Mouse (Mus musculus): ENCODE results near the gene E2f8. TPM values are rescaled to one million over a fixed set of nuclear protein-coding genes. Genes with fewer than 3 reads are reported as not detected.

Gene E2f8
- polyA plus RNA-seq, 1 experiment, result 4.8 TPM

DNA sequence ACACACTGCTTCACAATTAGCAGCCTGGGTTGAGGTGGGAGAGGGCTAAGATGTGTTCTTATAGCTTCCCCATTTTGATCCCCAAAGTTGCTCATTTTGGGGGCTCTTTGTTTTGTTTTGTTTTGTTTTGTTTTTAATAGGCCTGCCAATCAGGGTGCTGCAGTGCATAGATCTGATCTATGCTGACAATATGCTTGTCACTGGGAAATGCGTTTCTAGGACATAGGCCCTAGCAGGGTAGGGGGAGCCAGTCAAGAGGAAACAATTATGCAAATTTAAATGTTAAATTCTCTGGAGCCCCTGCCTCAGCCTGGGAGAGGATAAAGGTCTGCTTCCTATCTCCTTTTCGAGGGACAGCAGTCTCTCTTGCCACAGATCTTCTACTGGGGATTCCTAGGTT lies 21.1 kb upstream of the E2f8 start:
- Histone ChIP-seq H3K36me3 (ENCODE audit: control insufficient read depth, insufficient read depth, low read length) (no peaks in the 10 kb centered on the region), H3K27me3 (ENCODE audit: control insufficient read depth, insufficient read depth, low read length) (no peaks in the 10 kb centered on the region), H3K4me1 (ENCODE audit: control insufficient read depth, insufficient read depth, insufficient read length, low read length) (no peaks in the 10 kb centered on the region; the same call in 1 of the 2 replicates), H3K4me3 (ENCODE audit: low read depth, low read length) (no peak overlapping the region), H3K27ac (ENCODE audit: insufficient read depth, low read depth, low read length) (no peak overlapping the region)
- 62% methylated on average over 2 of the region's 2 CpGs for WGBS
- TF ChIP-seq POLR2A (IDR thresholded peaks at IDR 0.05; ENCODE audit: low read depth, low read length) (no peak), CTCF (IDR thresholded peaks at IDR 0.05; ENCODE audit: extremely low read depth, insufficient read length, insufficient replicate concordance, low read depth, low read length) (no peak)

DNA sequence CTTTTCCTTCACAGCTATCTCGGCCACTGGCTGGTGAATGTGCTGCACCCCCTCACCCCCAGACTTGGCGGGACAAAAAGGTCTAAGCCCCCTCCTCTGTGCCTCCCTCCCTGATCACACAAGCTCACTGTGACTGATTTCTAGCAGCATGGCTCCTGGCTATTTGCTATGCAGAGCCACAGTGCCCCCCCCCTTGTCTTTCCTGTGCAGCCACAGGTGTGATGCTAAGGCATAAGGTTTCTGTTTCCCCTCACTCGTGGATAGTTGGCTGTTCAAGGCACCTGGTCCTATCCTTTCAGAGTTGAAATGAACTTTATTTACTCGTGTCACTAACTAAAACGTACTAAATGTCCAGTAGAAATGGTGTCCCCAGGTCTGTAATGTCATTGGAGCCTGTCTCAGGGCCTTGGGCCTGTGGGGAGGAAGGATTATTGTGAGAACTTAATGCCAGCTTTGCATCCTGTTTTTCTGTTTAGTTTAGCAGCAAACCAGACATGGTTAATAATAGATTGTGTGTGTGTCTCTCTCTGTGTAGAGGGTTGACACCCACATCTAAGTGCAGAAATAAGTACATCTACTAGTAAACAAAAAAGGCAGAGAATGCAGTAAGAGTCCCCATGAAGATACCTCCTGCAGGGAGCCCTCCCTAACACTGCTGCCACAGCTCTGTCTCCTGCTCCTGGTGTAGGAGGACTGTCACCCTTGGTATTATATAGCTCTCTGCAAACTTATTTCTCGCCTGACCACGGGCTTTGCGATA lies 19.2 kb upstream of the E2f8 start:
- TF ChIP-seq POLR2A (IDR thresholded peaks at IDR 0.05; ENCODE audit: low read depth, low read length) (no peak), CTCF (IDR thresholded peaks at IDR 0.05; ENCODE audit: extremely low read depth, insufficient read length, insufficient replicate concordance, low read depth, low read length) (no peak)
- H3K36me3 ChIP-seq (ENCODE audit: control insufficient read depth, insufficient read depth, low read length), result no peaks in the 10 kb centered on the region
- 67% methylated on average over 8 of the region's 8 CpGs for WGBS

GRCm38 (mm10) chr7:48898416-48898815 lies 17.0 kb upstream of the E2f8 start:
- H3K4me3 ChIP-seq (ENCODE audit: low read depth, low read length), result no peak overlapping the region
- H3K27ac ChIP-seq (ENCODE audit: insufficient read depth, low read depth, low read length), result no peak overlapping the region
- no peaks in the 10 kb centered on the region for H3K27me3 ChIP-seq (ENCODE audit: control insufficient read depth, insufficient read depth, low read length)
- TF ChIP-seq CTCF (IDR thresholded peaks at IDR 0.05; ENCODE audit: extremely low read depth, insufficient read length, insufficient replicate concordance, low read depth, low read length) (no peak), POLR2A (IDR thresholded peaks at IDR 0.05; ENCODE audit: low read depth, low read length) (no peak)
- no peaks in the 10 kb centered on the region; the same call in 1 of the 2 replicates for H3K4me1 ChIP-seq (ENCODE audit: control insufficient read depth, insufficient read depth, insufficient read length, low read length)
- no peaks in the 10 kb centered on the region for H3K36me3 ChIP-seq (ENCODE audit: control insufficient read depth, insufficient read depth, low read length)
- WGBS, result 55% methylated on average over 9 of the region's 9 CpGs

More for the DNA sequence above, 19.2 kb upstream of the E2f8 start:
- Histone ChIP-seq H3K4me1 (ENCODE audit: control insufficient read depth, insufficient read depth, insufficient read length, low read length) (no peaks in the 10 kb centered on the region; the same call in 1 of the 2 replicates), H3K27me3 (ENCODE audit: control insufficient read depth, insufficient read depth, low read length) (no peaks in the 10 kb centered on the region), H3K4me3 (ENCODE audit: low read depth, low read length) (no peak overlapping the region), H3K27ac (ENCODE audit: insufficient read depth, low read depth, low read length) (no peak overlapping the region)

DNA sequence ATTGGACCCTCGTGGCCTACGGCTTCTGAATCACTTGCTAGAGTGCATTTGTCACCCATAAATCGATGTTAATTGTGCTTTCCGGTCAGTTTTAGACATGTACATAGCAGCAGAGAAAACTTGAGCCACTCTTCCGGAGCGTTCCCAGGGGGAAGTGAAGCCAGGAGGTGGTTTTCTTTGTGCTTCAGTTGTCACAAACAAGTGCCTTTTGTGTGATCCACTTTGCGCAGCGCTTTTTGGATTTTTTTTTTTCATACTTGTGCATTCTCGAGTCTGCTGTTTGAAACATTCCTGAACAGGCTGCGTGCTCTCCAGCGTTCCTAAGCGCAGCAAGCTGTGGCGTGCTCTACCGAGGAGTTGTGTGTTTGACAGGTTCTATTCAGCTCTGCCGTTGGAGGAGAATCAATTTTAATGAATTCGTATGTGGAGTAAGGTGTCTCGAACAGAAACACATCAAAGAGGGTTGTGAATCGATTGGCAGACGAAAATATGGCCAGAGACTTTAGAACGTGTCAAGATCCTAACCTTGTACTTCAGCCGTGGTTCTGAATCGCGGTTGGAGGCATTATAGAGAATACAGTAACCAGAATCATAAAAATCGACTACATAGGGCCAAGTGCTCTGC lies 16.3 kb upstream of the E2f8 start:
- H3K27ac ChIP-seq (ENCODE audit: insufficient read depth, low read depth, low read length), result no peak overlapping the region; the same call in 1 of the 2 replicates
- no peaks in the 10 kb centered on the region for H3K27me3 ChIP-seq (ENCODE audit: control insufficient read depth, insufficient read depth, low read length)
- TF ChIP-seq CTCF (IDR thresholded peaks at IDR 0.05; ENCODE audit: extremely low read depth, insufficient read length, insufficient replicate concordance, low read depth, low read length), result no peak
- TF ChIP-seq POLR2A (IDR thresholded peaks at IDR 0.05; ENCODE audit: low read depth, low read length), result no peak
- no peaks in the 10 kb centered on the region; the same call in 1 of the 2 replicates for H3K4me1 ChIP-seq (ENCODE audit: control insufficient read depth, insufficient read depth, insufficient read length, low read length)
- H3K4me3 ChIP-seq (ENCODE audit: low read depth, low read length), result no peak overlapping the region
- no peaks in the 10 kb centered on the region for H3K36me3 ChIP-seq (ENCODE audit: control insufficient read depth, insufficient read depth, low read length)
- 74% methylated on average over 24 of the region's 24 CpGs for WGBS

- WGBS, result 71% methylated on average over 4 of the region's 4 CpGs
- no peak for TF ChIP-seq CTCF (IDR thresholded peaks at IDR 0.05; ENCODE audit: extremely low read depth, insufficient read length, insufficient replicate concordance, low read depth, low read length)
- TF ChIP-seq POLR2A (IDR thresholded peaks at IDR 0.05; ENCODE audit: low read depth, low read length), result no peak
Measured at GRCm38 (mm10) chr7:48896051-48896450, 14.7 kb upstream of the E2f8 start.

DNA sequence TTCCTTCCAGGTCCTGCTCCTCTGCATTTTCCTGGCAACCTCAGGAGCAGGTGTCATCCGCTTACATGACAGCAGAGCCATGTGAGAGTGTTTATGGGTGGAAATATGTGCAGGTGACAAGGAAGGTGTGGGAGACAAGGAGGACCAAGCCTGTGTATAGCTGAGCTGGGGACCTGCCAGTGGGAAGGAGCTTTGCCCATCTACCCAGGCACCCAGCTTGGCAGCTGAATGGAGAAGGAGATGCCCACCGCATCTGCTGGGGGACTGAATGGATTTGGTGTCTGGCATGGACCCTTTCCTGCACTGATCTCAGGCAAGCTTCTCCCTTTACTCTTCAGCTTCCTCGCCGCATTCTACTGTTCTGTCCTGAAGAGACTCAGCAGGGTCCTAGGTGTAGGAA lies 14.1 kb upstream of the E2f8 start:
- no peaks in the 10 kb centered on the region for H3K27me3 ChIP-seq (ENCODE audit: control insufficient read depth, insufficient read depth, low read length)
- H3K27ac ChIP-seq (ENCODE audit: insufficient read depth, low read depth, low read length), result no peak overlapping the region
- no peaks in the 10 kb centered on the region for H3K36me3 ChIP-seq (ENCODE audit: control insufficient read depth, insufficient read depth, low read length)
- 95% methylated on average over 4 of the region's 4 CpGs for WGBS
- no peaks in the 10 kb centered on the region; the same call in 1 of the 2 replicates for H3K4me1 ChIP-seq (ENCODE audit: control insufficient read depth, insufficient read depth, insufficient read length, low read length)
- no peak overlapping the region for H3K4me3 ChIP-seq (ENCODE audit: low read depth, low read length)
- TF ChIP-seq CTCF (IDR thresholded peaks at IDR 0.05; ENCODE audit: extremely low read depth, insufficient read length, insufficient replicate concordance, low read depth, low read length) (no peak), POLR2A (IDR thresholded peaks at IDR 0.05; ENCODE audit: low read depth, low read length) (no peak)

More at GRCm38 (mm10) chr7:48896051-48896450, 14.7 kb upstream of the E2f8 start:
- H3K4me3 ChIP-seq (ENCODE audit: low read depth, low read length), result no peak overlapping the region
- no peaks in the 10 kb centered on the region for H3K36me3 ChIP-seq (ENCODE audit: control insufficient read depth, insufficient read depth, low read length)
- H3K27ac ChIP-seq (ENCODE audit: insufficient read depth, low read depth, low read length), result no peak overlapping the region
- no peaks in the 10 kb centered on the region; the same call in 1 of the 2 replicates for H3K4me1 ChIP-seq (ENCODE audit: control insufficient read depth, insufficient read depth, insufficient read length, low read length)
- H3K27me3 ChIP-seq (ENCODE audit: control insufficient read depth, insufficient read depth, low read length), result no peaks in the 10 kb centered on the region

- no peak overlapping the region for H3K4me3 ChIP-seq (ENCODE audit: low read depth, low read length)
- no peaks in the 10 kb centered on the region; the same call in 1 of the 2 replicates for H3K4me1 ChIP-seq (ENCODE audit: control insufficient read depth, insufficient read depth, insufficient read length, low read length)
- TF ChIP-seq POLR2A (IDR thresholded peaks at IDR 0.05; ENCODE audit: low read depth, low read length) (no peak), CTCF (IDR thresholded peaks at IDR 0.05; ENCODE audit: extremely low read depth, insufficient read length, insufficient replicate concordance, low read depth, low read length) (no peak)
- H3K36me3 ChIP-seq (ENCODE audit: control insufficient read depth, insufficient read depth, low read length), result no peaks in the 10 kb centered on the region
- no peak overlapping the region for H3K27ac ChIP-seq (ENCODE audit: insufficient read depth, low read depth, low read length)
- whole genome bisulfite sequencing, result 81% methylated on average over 6 of the region's 6 CpGs
- H3K27me3 ChIP-seq (ENCODE audit: control insufficient read depth, insufficient read depth, low read length), result no peaks in the 10 kb centered on the region
Measured at GRCm38 (mm10) chr7:48894763-48895162, 13.4 kb upstream of the E2f8 start.
